Mouse (Mus musculus): ENCODE results near the gene Papolb. TPM values are rescaled to one million over a fixed set of nuclear protein-coding genes. Genes with fewer than 3 reads are reported as not detected.
A peak's percentile ranks its signal among the peaks of the same experiment; 100 is the strongest.

Papolb gene
- total RNA-seq (2014; rRNA removed): 0.66 and 0.85 TPM in 2 replicates
- 0.09 and 0.14 TPM in 2 replicates for polyA plus RNA-seq (2015; fragmentation: Nextera tagmentation; extraction: Ambion mirVana)

GRCm38 (mm10) chr5:142529915-142530314, at the start of gene Papolb:
Gene Papolb (minus strand): TSS chr5:142530076.
- H3K27ac ChIP-seq (ENCODE audit: low read depth, low read length): no peak within 1 kb of the TSS
- TF ChIP-seq CTCF (IDR thresholded peaks at IDR 0.05): no peak
- no peaks in the 10 kb centered on the region for H3K27me3 ChIP-seq (ENCODE audit: insufficient read depth, low read length)
- H3K4me1 ChIP-seq (ENCODE audit: insufficient read depth, low read length): no peaks in the 10 kb centered on the region
- 47% methylated on average over 41 of the region's 41 CpGs for WGBS
- no peaks in the 10 kb centered on the region for H3K36me3 ChIP-seq (ENCODE audit: insufficient read depth, low read length)
- H3K9ac ChIP-seq (replicated peaks; ENCODE audit: low read length, poor library complexity, severe bottlenecking): no peak within 1 kb of the TSS
- no peak within 1 kb of the TSS for H3K4me2 ChIP-seq (ENCODE audit: low read depth, low read length, poor library complexity, severe bottlenecking)
- no peak within 1 kb of the TSS for H3K4me3 ChIP-seq (ENCODE audit: low read depth, low read length)
- ATAC-seq (ENCODE audit: low FRiP score) (no peak), DNase-seq (ENCODE audit: low spot score) (no peak)
- peaks cover 3% of the 10 kb centered on the region; the same call in 1 of the 2 replicates for H3K9me3 ChIP-seq (ENCODE audit: low read length)

GRCm38 (mm10) chr5:142578192-142578591, 48.3 kb upstream of the Papolb start:
- Histone ChIP-seq H3K27ac (ENCODE audit: low read depth, low read length) (no peak overlapping the region), H3K4me3 (ENCODE audit: low read depth, low read length) (no peak overlapping the region), H3K36me3 (ENCODE audit: insufficient read depth, low read length) (peaks cover 7% of the 10 kb centered on the region), H3K27me3 (ENCODE audit: insufficient read depth, low read length) (no peaks in the 10 kb centered on the region), H3K4me2 (ENCODE audit: low read depth, low read length, poor library complexity, severe bottlenecking) (no peak overlapping the region), H3K9ac (replicated peaks; ENCODE audit: low read length, poor library complexity, severe bottlenecking) (no peak overlapping the region), H3K4me1 (ENCODE audit: insufficient read depth, low read length) (no peaks in the 10 kb centered on the region), H3K9me3 (ENCODE audit: low read length) (no peaks in the 10 kb centered on the region)
- no peak for ATAC-seq (ENCODE audit: low FRiP score)
- peak; percentile 44 for TF ChIP-seq CTCF (IDR thresholded peaks at IDR 0.05)
- DNase-seq (ENCODE audit: low spot score): no peak
- WGBS: 91% methylated on average over 10 of the region's 10 CpGs

- Histone ChIP-seq H3K4me3 (ENCODE audit: low read depth, low read length) (no peak overlapping the region), H3K4me1 (ENCODE audit: insufficient read depth, low read length) (no peaks in the 10 kb centered on the region), H3K9ac (replicated peaks; ENCODE audit: low read length, poor library complexity, severe bottlenecking) (no peak overlapping the region), H3K4me2 (ENCODE audit: low read depth, low read length, poor library complexity, severe bottlenecking) (no peak overlapping the region), H3K36me3 (ENCODE audit: insufficient read depth, low read length) (peaks cover 14% of the 10 kb centered on the region), H3K27me3 (ENCODE audit: insufficient read depth, low read length) (no peaks in the 10 kb centered on the region), H3K27ac (ENCODE audit: low read depth, low read length) (no peak overlapping the region), H3K9me3 (ENCODE audit: low read length) (no peaks in the 10 kb centered on the region)
- ATAC-seq (ENCODE audit: low FRiP score) (no peak), DNase-seq (ENCODE audit: low spot score) (no peak)
- no peak for TF ChIP-seq CTCF (IDR thresholded peaks at IDR 0.05)
- WGBS: 78% methylated on average over 7 of the region's 7 CpGs
These were observed 47.0 kb upstream of the Papolb start for GRCm38 (mm10) chr5:142576832-142577231.

- no peak overlapping the region for H3K4me3 ChIP-seq (ENCODE audit: low read depth, low read length)
- no peaks in the 10 kb centered on the region for H3K4me1 ChIP-seq (ENCODE audit: insufficient read depth, low read length)
- peaks cover 14% of the 10 kb centered on the region for H3K36me3 ChIP-seq (ENCODE audit: insufficient read depth, low read length)
- H3K27me3 ChIP-seq (ENCODE audit: insufficient read depth, low read length): no peaks in the 10 kb centered on the region
- no peaks in the 10 kb centered on the region for H3K9me3 ChIP-seq (ENCODE audit: low read length)
- DNase-seq (ENCODE audit: low spot score) (no peak), ATAC-seq (ENCODE audit: low FRiP score) (no peak)
- no peak overlapping the region for H3K4me2 ChIP-seq (ENCODE audit: low read depth, low read length, poor library complexity, severe bottlenecking)
- no peak for TF ChIP-seq CTCF (IDR thresholded peaks at IDR 0.05)
- H3K9ac ChIP-seq (replicated peaks; ENCODE audit: low read length, poor library complexity, severe bottlenecking): no peak overlapping the region; the same call in 1 of the 2 replicates
- WGBS: 75% methylated on average over 8 of the region's 8 CpGs
- no peak overlapping the region for H3K27ac ChIP-seq (ENCODE audit: low read depth, low read length)
These were observed 44.6 kb upstream of the Papolb start for GRCm38 (mm10) chr5:142574323-142575057.

- H3K4me2 ChIP-seq (ENCODE audit: low read depth, low read length, poor library complexity, severe bottlenecking): no peak overlapping the region
- WGBS: 100% methylated on average over 1 of the region's 1 CpGs
- peaks cover 11% of the 10 kb centered on the region for H3K36me3 ChIP-seq (ENCODE audit: insufficient read depth, low read length)
- DNase-seq (ENCODE audit: low spot score) (no peak), ATAC-seq (ENCODE audit: low FRiP score) (no peak)
- no peaks in the 10 kb centered on the region for H3K9me3 ChIP-seq (ENCODE audit: low read length)
- H3K27ac ChIP-seq (ENCODE audit: low read depth, low read length): no peak overlapping the region
- no peak for TF ChIP-seq CTCF (IDR thresholded peaks at IDR 0.05)
- no peaks in the 10 kb centered on the region for H3K4me1 ChIP-seq (ENCODE audit: insufficient read depth, low read length)
- H3K27me3 ChIP-seq (ENCODE audit: insufficient read depth, low read length): no peaks in the 10 kb centered on the region
- H3K9ac ChIP-seq (replicated peaks; ENCODE audit: low read length, poor library complexity, severe bottlenecking): no peak overlapping the region
- H3K4me3 ChIP-seq (ENCODE audit: low read depth, low read length): no peak overlapping the region
These were observed 34.7 kb upstream of the Papolb start for GRCm38 (mm10) chr5:142564606-142565005.

GRCm38 (mm10) chr5:142560261-142560660, 30.4 kb upstream of the Papolb start:
- H3K4me1 ChIP-seq (ENCODE audit: insufficient read depth, low read length): no peaks in the 10 kb centered on the region
- 51% methylated on average over 7 of the region's 7 CpGs for WGBS
- H3K36me3 ChIP-seq (ENCODE audit: insufficient read depth, low read length): peaks cover 5% of the 10 kb centered on the region; the same call in 1 of the 2 replicates
- no peak overlapping the region for H3K27ac ChIP-seq (ENCODE audit: low read depth, low read length)
- no peak overlapping the region for H3K9ac ChIP-seq (replicated peaks; ENCODE audit: low read length, poor library complexity, severe bottlenecking)
- no peaks in the 10 kb centered on the region for H3K27me3 ChIP-seq (ENCODE audit: insufficient read depth, low read length)
- no peak for TF ChIP-seq CTCF (IDR thresholded peaks at IDR 0.05)
- H3K9me3 ChIP-seq (ENCODE audit: low read length): no peaks in the 10 kb centered on the region
- no peak overlapping the region for H3K4me3 ChIP-seq (ENCODE audit: low read depth, low read length)
- no peak overlapping the region for H3K4me2 ChIP-seq (ENCODE audit: low read depth, low read length, poor library complexity, severe bottlenecking)
- DNase-seq (ENCODE audit: low spot score) (no peak), ATAC-seq (ENCODE audit: low FRiP score) (no peak)
